Mouse (Mus musculus) heart, adult 8-10 months (tissue): ENCODE data around the gene Tmem216. TPM values are rescaled to one million over a fixed set of nuclear protein-coding genes. Genes with fewer than 3 reads are reported as not detected.

Experiments used
- DNase-seq: peaks from one replicate; pipeline ENCODE4 v3.0.0; 2022; ENCODE audit warnings: low spot score
- total RNA-seq, 4 experiments: library from RNA; stranded (reverse); gene quantifications; 2 replicates each; pipeline ENCODE4 v1.2.4; 2022

The Tmem216 gene
- total RNA-seq, 4 experiments from 2014 or later = 4.1 to 8.3 (median 5.7) TPM

GRCm38 (mm10) chr19:10495670-10496069, 60.4 kb downstream of the Tmem216 start:
- DNase-seq = no peak

GRCm38 (mm10) chr19:10486264-10486738, 69.7 kb downstream of the Tmem216 start:
- peak; percentile 50 for DNase-seq

Other genes with a start within 250 kb of the Tmem216 start
- 10 to 100 TPM; 33.2 to 39.1 (median 35.8) TPM for gene Syt7, start 167.1 kb downstream of the Tmem216 start, total RNA-seq
- gene Lrrc10b, start 98.8 kb downstream of the Tmem216 start, total RNA-seq = 1 to 10 TPM in 2 of 4 experiments, under 1 TPM in 2; 0.38 to 6.4 (median 1.9) TPM
- under 1 TPM in 3 of 4 experiments, not detected in 1; 0.22 to 0.38 (median 0.28) TPM for gene Ppp1r32, start 73.3 kb downstream of the Tmem216 start, total RNA-seq
- 10 to 100 TPM; 19.5 to 23.3 (median 21.8) TPM for gene Cpsf7, start 31.0 kb downstream of the Tmem216 start, total RNA-seq
- 10 to 100 TPM; 70.8 to 93.2 (median 82.9) TPM for gene Sdhaf2, start 30.1 kb downstream of the Tmem216 start, total RNA-seq
- 10 to 100 TPM; 11.1 to 12.9 (median 12.0) TPM for gene Cyb561a3, start 20.9 kb upstream of the Tmem216 start, total RNA-seq
- gene Tmem138, start 21.1 kb upstream of the Tmem216 start, total RNA-seq = 1 to 10 TPM; 1.6 to 4.0 (median 2.3) TPM
- 100 to 1,000 TPM; 132 to 146 (median 139) TPM for gene Ddb1, start 49.1 kb upstream of the Tmem216 start, total RNA-seq
- gene Tkfc, start 49.4 kb upstream of the Tmem216 start, total RNA-seq = 10 to 100 TPM in 2 of 4 experiments, 1 to 10 TPM in 2; 9.4 to 11.3 (median 10.2) TPM
- not detected for gene Vwce, start 78.0 kb upstream of the Tmem216 start, total RNA-seq
- gene Pga5, start 121.8 kb upstream of the Tmem216 start, total RNA-seq = not detected
- 10 to 100 TPM; 21.0 to 25.1 (median 23.0) TPM for gene Vps37c, start 132.5 kb upstream of the Tmem216 start, total RNA-seq
- under 1 TPM; 0.16 to 0.26 (median 0.21) TPM for gene Cd5, start 182.8 kb upstream of the Tmem216 start, total RNA-seq